Mouse (Mus musculus) intestine, embryonic 15.5 days (tissue): Measurements from ENCODE around the gene Gas7. TPM values are rescaled to one million over a fixed set of nuclear protein-coding genes. Genes with fewer than 3 reads are reported as not detected.

Experiments
- ATAC-seq: fragments of 200-750 bp; cut with Nextera tagmentation; 2 replicates; pipeline ENCODE4 v1.8.0; 2017; ENCODE audit warnings: moderate TSS enrichment, moderate library complexity
- H3K27ac ChIP-seq: fragments of 300-500 bp; sonication (generic); 2 replicates; pipeline ENCODE4 v1.5.1; 2015; ENCODE audit warnings: mild to moderate bottlenecking, inconsistent platforms
- H3K27me3 ChIP-seq: fragments of 300-500 bp; sonication (generic); replicated peaks from 2 replicates; pipeline ENCODE4 v1.6.1; 2015; ENCODE audit warnings: inconsistent platforms
- H3K36me3 ChIP-seq: fragments of 300-500 bp; sonication (generic); 2 replicates; pipeline ENCODE4 v1.6.1; 2015; ENCODE audit warnings: inconsistent platforms
- H3K4me1 ChIP-seq: fragments of 300-500 bp; sonication (generic); replicated peaks from 2 replicates; pipeline ENCODE4 v1.6.1; 2015; ENCODE audit warnings: inconsistent platforms
- H3K4me2 ChIP-seq: fragments of 300-500 bp; sonication (generic); replicated peaks from 2 replicates; pipeline ENCODE4 v1.6.1; 2015; ENCODE audit warnings: mild to moderate bottlenecking, inconsistent platforms
- H3K4me3 ChIP-seq: fragments of 300-500 bp; sonication (generic); replicated peaks from 2 replicates; pipeline ENCODE4 v1.5.1; 2015; ENCODE audit warnings: inconsistent platforms
- H3K9ac ChIP-seq: fragments of 300-500 bp; sonication (generic); 2 replicates; pipeline ENCODE4 v1.6.1; 2015; ENCODE audit warnings: inconsistent platforms
- H3K9me3 ChIP-seq: fragments of 300-500 bp; sonication (generic); 2 replicates; pipeline ENCODE4 v1.6.1; 2016; ENCODE audit warnings: inconsistent platforms
- WGBS: fragments of 180-500 bp; shearing (Covaris S2); methylation state at CpG from one replicate; pipeline ENCODE4 v1.1.7; 2015; 5-methylcytosine and 5-hydroxymethylcytosine counted together
- polyA plus RNA-seq: library from polyadenylated mRNA; unstranded; fragments of >200 nt; fragmentation: Nextera tagmentation; extraction: Ambion mirVana; gene quantifications from 2 replicates; pipeline ENCODE4 v1.2.1, GENCODE M21; 2015

Gene Gas7
- polyA plus RNA-seq, 1 experiment from 2014 or later = 10.4 TPM

- H3K4me3 ChIP-seq = no peak overlapping the region
- H3K27me3 ChIP-seq = no peaks in the 10 kb centered on the region
- WGBS = 74% methylated on average over 1 of the region's 1 CpGs
- no peak overlapping the region for H3K27ac ChIP-seq
- no peak overlapping the region for H3K4me2 ChIP-seq
- no peak overlapping the region for H3K9ac ChIP-seq
- H3K36me3 ChIP-seq = no peaks in the 10 kb centered on the region
- no peak for ATAC-seq
- no peaks in the 10 kb centered on the region for H3K4me1 ChIP-seq
- H3K9me3 ChIP-seq = no peaks in the 10 kb centered on the region
Observed at GRCm38 (mm10) chr11:67733726-67734125, 278.5 kb downstream of the Gas7 start.

GRCm38 (mm10) chr11:67734597-67734996, 279.4 kb downstream of the Gas7 start:
- Histone ChIP-seq H3K9me3 (no peaks in the 10 kb centered on the region), H3K4me3 (no peak overlapping the region), H3K4me2 (no peak overlapping the region), H3K36me3 (no peaks in the 10 kb centered on the region), H3K9ac (no peak overlapping the region), H3K27me3 (no peaks in the 10 kb centered on the region), H3K4me1 (no peaks in the 10 kb centered on the region), H3K27ac (no peak overlapping the region)
- WGBS = 51% methylated on average over 3 of the region's 3 CpGs
- no peak for ATAC-seq

- no peaks in the 10 kb centered on the region for H3K9me3 ChIP-seq
- H3K4me3 ChIP-seq = no peak overlapping the region
- no peak overlapping the region for H3K9ac ChIP-seq
- H3K27ac ChIP-seq = no peak overlapping the region
- no peak for ATAC-seq
- H3K27me3 ChIP-seq = no peaks in the 10 kb centered on the region
- no peaks in the 10 kb centered on the region for H3K36me3 ChIP-seq
- H3K4me2 ChIP-seq = no peak overlapping the region
- 71% methylated on average over 6 of the region's 6 CpGs for WGBS
- H3K4me1 ChIP-seq = no peaks in the 10 kb centered on the region
Observed at GRCm38 (mm10) chr11:67738345-67738744, 283.1 kb downstream of the Gas7 start.

Other genes with a start within 250 kb of the Gas7 start
- 0.08 TPM in 1 of 2 replicates, not detected in the other for gene Myh4, start 217.4 kb upstream of the Gas7 start, polyA plus RNA-seq
- gene Myh8, start 178.3 kb upstream of the Gas7 start, polyA plus RNA-seq = 0.48 and 1.5 TPM in 2 replicates
- not detected in 2 replicates for gene Myh13, start 133.8 kb upstream of the Gas7 start, polyA plus RNA-seq
- gene Rcvrn, start 239.9 kb downstream of the Gas7 start, polyA plus RNA-seq = not detected in 2 replicates